Mouse (Mus musculus) adipocyte (in vitro differentiated cells): ENCODE measurements around the gene Gm28048.
A peak's percentile ranks its signal among the peaks of the same experiment; 100 is the strongest.

ENCODE experiments used
- DNase-seq: peaks from one replicate; pipeline ENCODE4 v3.0.0-alpha.2; 2016; ENCODE audit warnings: low spot score

Gm28048 gene

GRCm38 (mm10) chr11:22989786-22990185 is 7.9 kb upstream of the Gm28048 start:
- DNase-seq, result no peak

GRCm38 (mm10) chr11:22987357-22987756 is 5.5 kb upstream of the Gm28048 start:
- peak; percentile 79 for DNase-seq

- no peak for DNase-seq
These were observed 3.6 kb upstream of the Gm28048 start for GRCm38 (mm10) chr11:22985510-22985909.

- no peak for DNase-seq
These were observed 956 bp upstream of the Gm28048 start for GRCm38 (mm10) chr11:22982846-22983245.

GRCm38 (mm10) chr11:22981543-22981950 is 343 bp downstream of the Gm28048 start:
- no peak for DNase-seq

- DNase-seq, result no peak
These were observed 849 bp downstream of the Gm28048 start for GRCm38 (mm10) chr11:22981041-22981440.

GRCm38 (mm10) chr11:22979221-22979620 is 2.7 kb downstream of the Gm28048 start:
- no peak for DNase-seq

GRCm38 (mm10) chr11:22978711-22979110 is 3.2 kb downstream of the Gm28048 start:
- no peak for DNase-seq

- no peak for DNase-seq
These were observed 3.7 kb downstream of the Gm28048 start for GRCm38 (mm10) chr11:22978215-22978614.

- DNase-seq, result peak; percentile 34
These were observed 8.3 kb downstream of the Gm28048 start for GRCm38 (mm10) chr11:22973599-22973998.

- DNase-seq, result peak; percentile 90
These were observed 9.0 kb downstream of the Gm28048 start for GRCm38 (mm10) chr11:22972746-22973526.

GRCm38 (mm10) chr11:22971835-22972709 is 9.8 kb downstream of the Gm28048 start, which contains the start of gene Zrsr1:
Gene Zrsr1, plus strand, starts transcription at chr11:22972005.
- peak; percentile 73 for DNase-seq

GRCm38 (mm10) chr11:22970546-22970945 is 11.3 kb downstream of the Gm28048 start:
- DNase-seq, result no peak

GRCm38 (mm10) chr11:22969486-22969885 is 12.4 kb downstream of the Gm28048 start:
- DNase-seq, result peak; percentile 67

GRCm38 (mm10) chr11:22965503-22965902 is 16.4 kb downstream of the Gm28048 start:
- DNase-seq, result no peak

GRCm38 (mm10) chr11:22964401-22964800 is 17.5 kb downstream of the Gm28048 start:
- DNase-seq, result no peak

- DNase-seq, result no peak
These were observed 19.8 kb downstream of the Gm28048 start for GRCm38 (mm10) chr11:22962101-22962500.

GRCm38 (mm10) chr11:22957791-22958374 is 24.0 kb downstream of the Gm28048 start:
- no peak for DNase-seq

- peak; percentile 67 for DNase-seq
These were observed 25.1 kb downstream of the Gm28048 start for GRCm38 (mm10) chr11:22956830-22957229.

GRCm38 (mm10) chr11:22956346-22956745 is 25.5 kb downstream of the Gm28048 start:
- DNase-seq, result no peak

GRCm38 (mm10) chr11:22952668-22953067 is 29.2 kb downstream of the Gm28048 start:
- no peak for DNase-seq

GRCm38 (mm10) chr11:22950131-22950530 is 31.8 kb downstream of the Gm28048 start:
- no peak for DNase-seq
